Mouse (Mus musculus) MEL (cell line): ENCODE data around the gene Kalrn. TPM values are rescaled to one million over a fixed set of nuclear protein-coding genes. Genes with fewer than 3 reads are reported as not detected.

ENCODE experiments used
- DNase-seq: peaks from one replicate; pipeline ENCODE4 v3.0.0; 2011; ENCODE audit warnings: low read depth, low spot score
- H3K27ac ChIP-seq: 2 replicates; pipeline ENCODE4 v1.5.1; 2012; ENCODE audit warnings: low read depth, mild to moderate bottlenecking, control low read depth, low read length, moderate library complexity; ENCODE audit not compliant: control insufficient read depth
- H3K27me3 ChIP-seq, 2 experiments: fragments of 150-350 bp in 1 of 2; sonication (generic) in 1 of 2; 2 replicates each; pipeline ENCODE4 v1.6.1; 2012; ENCODE audit warnings: low read length in 2 of 2, mild to moderate bottlenecking in 2 of 2, improper control_type of control experiment in 1 of 2, moderate library complexity in 1 of 2; ENCODE audit not compliant: insufficient read depth in 2 of 2, control insufficient read depth in 1 of 2
- H3K36me3 ChIP-seq, 2 experiments: 2 replicates each; pipeline ENCODE4 v1.6.1; 2012 to 2014; ENCODE audit warnings: low read length in 2 of 2, improper control_type of control experiment in 1 of 2, inconsistent platforms in 1 of 2, mild to moderate bottlenecking in 1 of 2; ENCODE audit not compliant: insufficient read depth in 2 of 2, control insufficient read depth in 1 of 2
- H3K4me1 ChIP-seq, 2 experiments: fragments of 150-350 bp in 1 of 2; sonication (generic) in 1 of 2; 2 replicates each; pipeline ENCODE4 v1.6.1; 2012; ENCODE audit warnings: low read length in 2 of 2, improper control_type of control experiment in 1 of 2, mild to moderate bottlenecking in 1 of 2; ENCODE audit not compliant: insufficient read depth in 2 of 2, control insufficient read depth in 1 of 2
- H3K4me3 ChIP-seq, 2 experiments: fragments of 150-350 bp in 1 of 2; sonication (generic) in 1 of 2; 2 replicates each; pipeline ENCODE4 v1.5.1; 2012; ENCODE audit warnings: low read depth in 2 of 2, low read length in 2 of 2, mild to moderate bottlenecking in 2 of 2, moderate library complexity in 2 of 2, control low read depth in 1 of 2, improper control_type of control experiment in 1 of 2; ENCODE audit not compliant: control insufficient read depth in 1 of 2, insufficient read depth in 1 of 2
- H3K79me2 ChIP-seq: 2 replicates; pipeline ENCODE4 v1.6.1; 2012; ENCODE audit warnings: mild to moderate bottlenecking, low read length, moderate library complexity; ENCODE audit not compliant: control insufficient read depth, poor library complexity, insufficient read depth
- H3K9ac ChIP-seq: 2 replicates; pipeline ENCODE4 v1.6.1; 2012; ENCODE audit warnings: low read depth, mild to moderate bottlenecking, control low read depth, low read length, moderate library complexity; ENCODE audit not compliant: control insufficient read depth, poor library complexity, severe bottlenecking
- H3K9me3 ChIP-seq: fragments of 150-350 bp; sonication (generic); replicated peaks from 2 replicates; pipeline ENCODE4 v1.6.1; 2012; ENCODE audit warnings: mild to moderate bottlenecking, low read length, improper control_type of control experiment, moderate library complexity; ENCODE audit not compliant: insufficient read depth
- BHLHE40 ChIP-seq: IDR thresholded peaks from 2 replicates; pipeline ENCODE4 v1.6.1; 2012; ENCODE audit warnings: low read depth, mild to moderate bottlenecking, inconsistent platforms, low read length, improper control_type of control experiment, borderline replicate concordance
- CHD2 ChIP-seq: IDR thresholded peaks from 2 replicates; pipeline ENCODE4 v1.6.1; 2011; ENCODE audit warnings: low read length, improper control_type of control experiment
- CTCF ChIP-seq, 3 experiments: IDR thresholded peaks in 2 of 3; conservative IDR thresholded peaks in 1 of 3; 2 replicates each; pipeline ENCODE4 v1.5.1; 2011 to 2012; ENCODE audit warnings: low read length in 3 of 3, low read depth in 2 of 3, mild to moderate bottlenecking in 2 of 3, improper control_type of control experiment in 1 of 3, inconsistent platforms in 1 of 3, mixed read lengths in 1 of 3, moderate library complexity in 1 of 3; ENCODE audit not compliant: control insufficient read depth in 1 of 3, insufficient read depth in 1 of 3, poor library complexity in 1 of 3, severe bottlenecking in 1 of 3
- E2F4 ChIP-seq: IDR thresholded peaks from 2 replicates; pipeline ENCODE4 v1.6.1; 2011; ENCODE audit warnings: low read depth, low read length, improper control_type of control experiment, borderline replicate concordance
- ELF1 ChIP-seq: IDR thresholded peaks from 2 replicates; pipeline ENCODE4 v1.6.1; 2014; ENCODE audit warnings: low read depth, mild to moderate bottlenecking, inconsistent platforms, low read length, improper control_type of control experiment, moderate library complexity
- EP300 ChIP-seq, 2 experiments: IDR thresholded peaks; 2 replicates each; pipeline ENCODE4 v1.6.1; 2011; ENCODE audit warnings: improper control_type of control experiment in 2 of 2, low read length in 2 of 2, low read depth in 1 of 2, mild to moderate bottlenecking in 1 of 2
- ETS1 ChIP-seq: IDR thresholded peaks from 2 replicates; pipeline ENCODE4 v1.6.1; 2012; ENCODE audit warnings: low read depth, mild to moderate bottlenecking, inconsistent platforms, low read length, improper control_type of control experiment, moderate library complexity
- JUND ChIP-seq: IDR thresholded peaks from 2 replicates; pipeline ENCODE4 v1.6.1; 2011; ENCODE audit warnings: low read depth, mild to moderate bottlenecking, improper control_type of control experiment, low read length
- KAT2A ChIP-seq: conservative IDR thresholded peaks from 2 replicates; pipeline ENCODE4 v1.6.1; 2012; ENCODE audit warnings: low read depth, low read length, improper control_type of control experiment, inconsistent platforms
- MAX ChIP-seq: IDR thresholded peaks from 2 replicates; pipeline ENCODE4 v1.6.1; 2011; ENCODE audit warnings: low read length, improper control_type of control experiment
- MXI1 ChIP-seq: IDR thresholded peaks from 2 replicates; pipeline ENCODE4 v1.6.1; 2011; ENCODE audit warnings: mild to moderate bottlenecking, low read depth, low read length, improper control_type of control experiment
- MYB ChIP-seq: IDR thresholded peaks from 2 replicates; pipeline ENCODE4 v1.6.1; 2011; ENCODE audit warnings: mild to moderate bottlenecking, low read depth, low read length, improper control_type of control experiment
- NELFE ChIP-seq: IDR thresholded peaks from 2 replicates; pipeline ENCODE4 v1.6.1; 2011; ENCODE audit warnings: low read depth, low read length, improper control_type of control experiment
- NRF1 ChIP-seq: IDR thresholded peaks from 2 replicates; pipeline ENCODE4 v1.6.1; 2014; ENCODE audit warnings: low read depth, mild to moderate bottlenecking, inconsistent platforms, low read length, improper control_type of control experiment, moderate library complexity; ENCODE audit not compliant: poor library complexity, insufficient read depth, severe bottlenecking
- POLR2A ChIP-seq, 2 experiments: IDR thresholded peaks; 2 replicates each; pipeline ENCODE4 v1.6.1; 2011 to 2012; ENCODE audit warnings: low read length in 2 of 2, mild to moderate bottlenecking in 2 of 2, control low read depth in 1 of 2, improper control_type of control experiment in 1 of 2, low read depth in 1 of 2, moderate library complexity in 1 of 2; ENCODE audit not compliant: control insufficient read depth in 1 of 2, insufficient read depth in 1 of 2, poor library complexity in 1 of 2
- RAD21 ChIP-seq: IDR thresholded peaks from 2 replicates; pipeline ENCODE4 v1.6.1; 2011; ENCODE audit warnings: mild to moderate bottlenecking, low read depth, low read length, improper control_type of control experiment
- RCOR1 ChIP-seq: IDR thresholded peaks from 2 replicates; pipeline ENCODE4 v1.6.1; 2012; ENCODE audit warnings: low read depth, mild to moderate bottlenecking, inconsistent platforms, low read length, improper control_type of control experiment
- SIN3A ChIP-seq: IDR thresholded peaks from 2 replicates; pipeline ENCODE4 v1.6.1; 2012; ENCODE audit warnings: low read length, improper control_type of control experiment, inconsistent platforms
- UBTF ChIP-seq: IDR thresholded peaks from 2 replicates; pipeline ENCODE4 v1.6.1; 2012; ENCODE audit warnings: low read depth, mild to moderate bottlenecking, inconsistent platforms, low read length, improper control_type of control experiment, moderate library complexity, borderline replicate concordance; ENCODE audit not compliant: insufficient read depth
- USF1 ChIP-seq: IDR thresholded peaks from 2 replicates; pipeline ENCODE4 v1.6.1; 2014; ENCODE audit warnings: low read depth, mild to moderate bottlenecking, inconsistent platforms, low read length, improper control_type of control experiment, moderate library complexity
- USF2 ChIP-seq, 2 experiments: IDR thresholded peaks; 2 replicates each; pipeline ENCODE4 v1.6.1; 2011 to 2012; ENCODE audit warnings: improper control_type of control experiment in 2 of 2, low read length in 2 of 2, borderline replicate concordance in 1 of 2, inconsistent platforms in 1 of 2, low read depth in 1 of 2, mild to moderate bottlenecking in 1 of 2; ENCODE audit not compliant: insufficient read depth in 1 of 2
- ZC3H11A ChIP-seq: IDR thresholded peaks from 2 replicates; pipeline ENCODE4 v1.6.1; 2012; ENCODE audit warnings: low read depth, mild to moderate bottlenecking, inconsistent platforms, low read length, improper control_type of control experiment
- ZKSCAN1 ChIP-seq: IDR thresholded peaks from 2 replicates; pipeline ENCODE4 v1.6.1; 2012; ENCODE audit warnings: low read depth, mild to moderate bottlenecking, inconsistent platforms, low read length, improper control_type of control experiment, moderate library complexity
- ZMIZ1 ChIP-seq: IDR thresholded peaks from 2 replicates; pipeline ENCODE4 v1.6.1; 2012; ENCODE audit warnings: low read depth, mild to moderate bottlenecking, inconsistent platforms, low read length, improper control_type of control experiment, moderate library complexity
- ZNF384 ChIP-seq: IDR thresholded peaks from 2 replicates; pipeline ENCODE4 v1.6.1; 2012; ENCODE audit warnings: low read depth, mild to moderate bottlenecking, inconsistent platforms, low read length, improper control_type of control experiment
- polyA plus RNA-seq, 2 experiments: library from polyadenylated mRNA; stranded (reverse) in 1 of 2; unstranded in 1 of 2; fragments of >175 nt in 1 of 2; fragments of >200 nt in 1 of 2; gene quantifications; 2 replicates each; pipeline versions ENCODE4 v1.2.1 to v1.2.4; 2012; ENCODE audit warnings: low replicate concordance in 2 of 2, low read depth in 1 of 2; ENCODE audit not compliant: insufficient read length in 2 of 2, insufficient read depth in 1 of 2, missing spikeins in 1 of 2
- total RNA-seq: library from RNA; depleted of rRNA; stranded (reverse); fragments of 300-350 nt; gene quantifications from 2 replicates; pipeline ENCODE4 v1.2.3, GENCODE M21; 2012

Gene Kalrn
- total and polyA plus RNA-seq, 3 experiments = 10.4 to 11.8 TPM; not detected in 1

DNA sequence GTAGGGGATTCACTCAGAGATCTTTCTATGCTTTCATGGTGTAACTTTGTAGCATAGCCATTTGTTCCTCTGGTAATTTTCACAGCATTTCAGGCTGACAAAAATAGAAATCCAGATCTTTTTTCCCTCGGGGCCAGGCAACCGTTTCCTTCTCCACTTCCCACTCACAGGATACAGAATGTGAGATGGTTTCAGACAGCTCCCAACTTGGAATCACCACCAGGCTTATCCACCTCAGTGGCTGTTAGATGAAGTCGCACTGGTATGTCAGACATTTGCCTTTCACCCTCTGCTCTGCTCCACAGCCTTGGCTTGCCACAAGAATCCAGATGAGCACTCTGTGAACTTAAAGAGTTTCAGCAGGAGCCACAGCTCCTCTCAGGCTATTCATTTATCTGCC lies 48.1 kb downstream of the Kalrn start:
- DNase-seq = no peak
- no peaks in the 10 kb centered on the region for H3K79me2 ChIP-seq
- H3K27me3 ChIP-seq = no peaks in the 10 kb centered on the region
- no peaks in the 10 kb centered on the region for H3K4me1 ChIP-seq
- no peaks in the 10 kb centered on the region for H3K9me3 ChIP-seq
- H3K9ac ChIP-seq = no peak overlapping the region
- no peak overlapping the region for H3K4me3 ChIP-seq
- H3K36me3 ChIP-seq = no peaks in the 10 kb centered on the region
- H3K27ac ChIP-seq = no peak overlapping the region
- TF ChIP-seq POLR2A (IDR thresholded peaks at IDR 0.05; ENCODE audit: control insufficient read depth in 1 of 2, insufficient read depth in 1 of 2, low read depth in 1 of 2, low read length in 2 of 2, poor library complexity in 1 of 2) = no peak
- no peak for TF ChIP-seq RAD21
- TF ChIP-seq KAT2A = no peak
- TF ChIP-seq USF1 = no peak
- TF ChIP-seq ELF1 = no peak
- no peak for TF ChIP-seq USF2 (IDR thresholded peaks at IDR 0.05; ENCODE audit: borderline replicate concordance in 1 of 2, insufficient read depth in 1 of 2, low read depth in 1 of 2, low read length in 2 of 2)
- no peak for TF ChIP-seq CTCF (IDR thresholded peaks at IDR 0.05 in 2 of 3, conservative IDR thresholded peaks at IDR 0.05 in 1 of 3; ENCODE audit: control insufficient read depth in 1 of 3, insufficient read depth in 1 of 3, low read depth in 2 of 3, low read length in 3 of 3, poor library complexity in 1 of 3, severe bottlenecking in 1 of 3)
- TF ChIP-seq ZKSCAN1 = no peak
- no peak for TF ChIP-seq UBTF
- no peak for TF ChIP-seq BHLHE40
- TF ChIP-seq RCOR1 = no peak
- no peak for TF ChIP-seq ZC3H11A
- TF ChIP-seq ETS1 = no peak
- no peak for TF ChIP-seq MAX

DNA sequence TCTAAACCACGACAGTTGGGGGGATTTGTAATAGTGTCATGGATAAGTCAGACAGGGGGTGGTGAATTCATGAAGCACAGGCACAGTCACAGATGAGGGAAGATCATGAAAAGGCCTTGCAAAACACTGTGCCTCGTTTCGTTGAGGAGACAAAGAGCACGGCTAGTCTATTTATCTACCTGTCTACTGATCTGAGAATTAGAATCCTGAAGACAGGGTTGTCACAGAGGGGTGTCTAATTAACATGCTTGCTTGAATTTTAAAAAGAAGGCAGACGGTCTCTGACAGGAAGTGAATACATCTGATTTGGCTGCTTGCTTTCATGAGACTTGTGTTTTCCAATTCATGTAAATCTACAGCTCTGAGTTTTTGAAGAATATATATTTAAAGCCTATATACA lies 52.3 kb downstream of the Kalrn start:
- TF ChIP-seq USF2 (IDR thresholded peaks at IDR 0.05; ENCODE audit: borderline replicate concordance in 1 of 2, insufficient read depth in 1 of 2, low read depth in 1 of 2, low read length in 2 of 2) = no peak
- TF ChIP-seq NELFE = no peak
- TF ChIP-seq ZMIZ1 = no peak
- TF ChIP-seq MXI1 = no peak
- TF ChIP-seq ELF1 = no peak
- TF ChIP-seq E2F4 = no peak
- TF ChIP-seq CHD2 = no peak
- TF ChIP-seq ZNF384 = no peak
- TF ChIP-seq CTCF (IDR thresholded peaks at IDR 0.05 in 2 of 3, conservative IDR thresholded peaks at IDR 0.05 in 1 of 3; ENCODE audit: control insufficient read depth in 1 of 3, insufficient read depth in 1 of 3, low read depth in 2 of 3, low read length in 3 of 3, poor library complexity in 1 of 3, severe bottlenecking in 1 of 3) = no peak
- TF ChIP-seq NRF1 = no peak
- no peak for TF ChIP-seq SIN3A
- TF ChIP-seq MAX = no peak
- TF ChIP-seq MYB = no peak
- no peak for TF ChIP-seq JUND
- TF ChIP-seq USF1 = no peak
- no peak for TF ChIP-seq EP300 (IDR thresholded peaks at IDR 0.05; ENCODE audit: low read depth in 1 of 2, low read length in 2 of 2)
- TF ChIP-seq, all 39 proteins: peak for 0
- H3K27me3 ChIP-seq = no peaks in the 10 kb centered on the region
- H3K9ac ChIP-seq = no peak overlapping the region
- H3K4me3 ChIP-seq = no peak overlapping the region
- DNase-seq = no peak
- H3K27ac ChIP-seq = no peak overlapping the region
- H3K9me3 ChIP-seq = no peaks in the 10 kb centered on the region
- H3K4me1 ChIP-seq = no peaks in the 10 kb centered on the region
- no peaks in the 10 kb centered on the region for H3K36me3 ChIP-seq
- H3K79me2 ChIP-seq = no peaks in the 10 kb centered on the region
